Mouse (Mus musculus): ENCODE measurements around the gene Slit3.

GRCm38 (mm10) chr11:35559386-35559785, 438.4 kb downstream of the Slit3 start:
- TF ChIP-seq RAD21 (IDR thresholded peaks at IDR 0.05; ENCODE audit: low read depth, low read length) (no peak), JUND (conservative IDR thresholded peaks at IDR 0.05; ENCODE audit: low read depth, low read length) (no peak), CTCF (conservative IDR thresholded peaks at IDR 0.05 in 1 of 2, IDR thresholded peaks at IDR 0.05 in 1 of 2; ENCODE audit: low read depth in 2 of 2, low read length in 2 of 2) (no peak)
